Mouse (Mus musculus) small intestine, adult 2 months (tissue): ENCODE measurements around the gene Fnbp1.

ENCODE experiments used
- CTCF ChIP-seq: fragments of 200-500 bp; IDR thresholded peaks from 2 replicates; pipeline ENCODE4 v1.5.1; 2012; ENCODE audit warnings: low read depth, mild to moderate bottlenecking, control low read depth, inconsistent platforms, low read length, moderate library complexity, mixed read lengths; ENCODE audit not compliant: insufficient replicate concordance, insufficient read length; ENCODE audit errors: extremely low read depth
- POLR2A ChIP-seq: fragments of 200-500 bp; IDR thresholded peaks from 2 replicates; pipeline ENCODE4 v1.6.1; 2012; ENCODE audit warnings: low read depth, mild to moderate bottlenecking, control low read depth, inconsistent platforms, low read length, moderate library complexity

DNA sequence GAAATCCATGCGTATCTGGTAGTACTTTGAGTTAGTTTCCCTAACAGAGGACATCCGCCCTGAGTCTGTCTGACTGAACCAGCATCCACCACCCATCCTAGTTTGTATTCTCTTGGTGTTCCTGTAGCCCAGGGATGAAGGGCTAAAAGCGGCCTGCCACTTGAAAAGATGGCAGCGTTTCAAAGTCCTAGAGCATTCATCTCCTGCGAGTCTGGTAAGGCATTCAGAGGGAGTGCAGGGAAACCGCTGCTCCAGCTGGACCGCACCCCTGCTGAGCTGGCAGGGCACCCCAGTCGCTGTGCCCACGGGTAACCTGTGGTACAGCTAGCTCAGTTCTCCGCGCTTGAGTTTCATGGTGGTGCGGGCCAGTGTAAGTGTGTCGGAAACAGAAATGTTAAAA, 22.0 kb downstream of the Fnbp1 start:
- no peak for TF ChIP-seq POLR2A
- TF ChIP-seq CTCF, result no peak
